Mouse (Mus musculus): ENCODE measurements at regions not wholly inside any gene's neighbourhood (a gene's known extent, or its start where the extent isn't known, plus 50 kb on each side); places are given as distances from the start of the nearest gene placed in this dataset.
"Not testable (repeated sequence)": the region's sequence is repeated elsewhere in the genome, so short reads cannot be mapped to it uniquely, and the experiment has no call there.

DNA sequence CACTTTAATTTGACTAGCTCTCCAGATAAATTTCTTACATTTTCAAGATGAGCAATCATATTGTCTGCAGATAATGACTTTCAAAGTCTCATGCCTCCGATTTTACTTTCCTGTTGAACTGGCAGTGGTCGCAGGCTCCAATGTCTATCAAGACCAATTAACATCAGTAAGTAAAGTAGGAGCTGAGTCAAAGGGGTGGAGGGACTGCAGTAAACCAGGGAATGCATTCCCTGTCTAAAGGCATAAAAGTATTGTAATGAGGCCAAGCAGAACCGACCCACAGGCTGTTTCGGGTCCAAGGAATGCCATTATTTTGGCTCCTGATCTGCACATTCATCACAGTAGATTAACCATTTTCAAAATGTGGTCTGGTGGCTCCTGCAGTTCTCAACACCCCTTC lies 411.0 kb downstream of the Gja1 start:
- no peak for DNase-seq

DNA sequence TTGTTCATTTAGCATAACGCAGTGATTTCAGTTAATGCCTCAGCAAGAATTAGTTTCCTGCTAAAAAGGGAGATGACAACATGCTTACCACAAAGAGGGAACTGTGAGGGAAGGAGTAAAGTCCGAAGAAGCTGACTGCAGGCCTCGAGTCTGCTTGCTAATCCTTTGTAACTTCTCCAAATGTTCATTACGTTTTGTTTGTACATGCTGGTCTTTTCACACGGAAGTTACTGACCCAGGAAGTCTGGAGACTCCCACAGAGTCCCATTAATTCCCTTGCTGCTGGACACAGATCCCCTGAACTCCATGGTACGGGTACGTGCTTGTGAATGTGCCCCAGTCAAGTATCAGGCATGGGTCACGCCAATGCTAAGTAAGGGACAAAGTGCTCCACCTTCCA lies 415.9 kb downstream of the Gja1 start:
- DNase-seq, result no peak

GRCm38 (mm10) chr10:56795396-56795795 lies 418.3 kb downstream of the Gja1 start:
- no peak for DNase-seq

DNA sequence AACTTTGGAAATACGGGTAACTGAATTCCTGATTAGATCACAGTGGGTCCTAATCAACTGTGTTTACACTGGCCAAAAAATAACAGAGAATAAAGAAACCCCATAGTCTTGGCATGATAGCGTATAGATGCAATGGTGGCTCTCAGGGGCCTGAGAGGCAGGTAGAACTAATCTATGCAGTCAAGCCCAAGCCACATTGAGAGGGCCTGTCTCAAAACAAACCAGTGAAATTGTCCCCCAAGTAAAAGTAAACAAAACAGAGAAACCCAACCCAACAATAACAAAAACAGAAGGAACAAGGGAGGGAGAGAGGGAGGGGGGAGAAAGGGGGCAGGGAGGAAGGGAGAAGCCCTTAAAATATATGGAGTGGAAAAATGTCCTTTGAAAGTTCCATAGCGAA lies 422.2 kb downstream of the Gja1 start:
- no peak for DNase-seq

DNA sequence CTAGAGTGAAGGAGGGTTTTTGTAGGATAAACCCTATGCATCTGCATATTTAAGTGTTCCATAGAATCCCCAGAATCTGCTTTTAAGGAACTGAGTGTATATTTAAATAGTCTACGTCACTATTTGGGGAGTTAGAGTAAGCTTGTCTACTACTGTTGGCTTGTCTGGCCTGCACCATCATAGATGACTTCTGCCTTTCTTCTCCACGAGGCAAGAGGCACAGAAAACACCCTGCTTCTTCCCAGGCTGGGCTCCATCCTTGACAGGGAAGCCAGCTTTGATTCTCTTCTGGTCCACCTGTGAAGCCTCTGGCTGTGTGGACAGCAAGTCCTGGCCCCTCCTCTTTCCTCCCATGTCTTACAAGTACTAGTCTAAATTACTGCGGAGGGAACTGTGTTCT lies 422.6 kb downstream of the Gja1 start:
- DNase-seq, result no peak

DNA sequence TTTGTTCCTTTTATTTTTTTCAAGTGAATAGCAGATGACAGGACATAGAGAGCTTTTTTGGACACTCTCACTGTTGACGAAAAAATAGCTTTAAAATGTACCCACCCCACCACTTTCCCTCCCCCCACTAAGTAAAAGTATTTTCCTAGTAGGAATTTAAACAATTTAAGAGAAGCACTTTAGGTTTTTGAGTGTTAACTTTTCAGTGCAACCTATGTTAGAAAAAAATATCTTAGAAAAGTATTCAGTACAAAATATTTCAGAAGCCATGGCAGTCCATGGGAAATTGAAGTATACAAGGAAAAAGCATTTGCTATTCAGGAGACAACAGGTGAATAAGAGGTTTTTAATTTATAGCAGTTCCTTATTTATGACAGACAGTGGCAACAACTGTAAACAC lies 431.9 kb downstream of the Gja1 start:
- DNase-seq, result no peak

- DNase-seq, result no peak
These were observed 445.0 kb downstream of the Gja1 start for GRCm38 (mm10) chr10:56822158-56822557.

- DNase-seq, result no peak
These were observed 454.2 kb downstream of the Gja1 start for GRCm38 (mm10) chr10:56831331-56831730.

DNA sequence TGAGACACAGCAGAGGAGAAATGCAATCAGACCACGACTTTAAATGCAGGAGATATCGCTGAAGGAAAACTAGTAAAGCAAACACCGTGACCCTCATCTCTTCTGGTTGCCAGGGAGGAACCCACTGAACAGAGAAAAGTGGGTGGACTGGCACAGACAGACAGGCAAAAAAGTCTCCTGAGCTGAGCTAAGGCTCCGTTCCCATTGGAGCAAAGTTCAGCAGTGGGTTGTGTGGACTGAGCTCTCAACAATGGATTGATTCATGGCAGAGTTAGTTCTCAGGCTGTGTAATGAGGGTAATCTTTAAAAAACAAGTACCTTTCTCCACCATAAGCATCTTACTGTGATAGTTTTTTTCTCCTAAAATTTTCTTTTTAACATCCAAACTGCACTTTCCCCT lies 454.8 kb downstream of the Gja1 start:
- DNase-seq, result no peak

GRCm38 (mm10) chr10:56836130-56836529 lies 459.0 kb downstream of the Gja1 start:
- no peak for DNase-seq

- no peak for DNase-seq
These were observed 461.9 kb downstream of the Gja1 start for GRCm38 (mm10) chr10:56839006-56839495.

DNA sequence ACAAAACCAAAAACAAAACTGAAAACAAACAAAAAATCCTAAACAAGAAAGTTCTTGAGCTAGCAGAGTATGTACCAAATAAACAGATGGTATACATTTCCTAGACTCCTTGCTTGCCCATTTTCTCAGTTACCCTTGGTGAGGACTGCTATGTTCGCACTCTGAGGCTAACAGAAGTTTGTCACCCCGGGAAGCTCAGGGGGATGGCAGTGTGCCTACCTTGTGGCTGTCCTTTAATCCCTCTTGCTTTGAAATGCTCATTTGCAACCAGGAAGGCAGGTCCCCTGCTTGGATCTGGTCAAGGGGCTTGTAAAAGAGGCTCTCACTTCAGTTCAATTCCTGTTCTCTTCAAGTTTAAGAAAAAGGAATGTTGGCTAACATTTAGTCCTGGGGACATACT lies 462.4 kb downstream of the Gja1 start:
- DNase-seq, result no peak

GRCm38 (mm10) chr10:56840732-56841131 lies 463.6 kb downstream of the Gja1 start:
- peak; percentile 70 for DNase-seq

GRCm38 (mm10) chr10:56841486-56841885 lies 464.4 kb downstream of the Gja1 start:
- no peak for DNase-seq

GRCm38 (mm10) chr10:56841973-56842372 lies 464.8 kb downstream of the Gja1 start:
- no peak for DNase-seq

- DNase-seq, result no peak
These were observed 475.4 kb downstream of the Gja1 start for GRCm38 (mm10) chr10:56852484-56852883.

DNA sequence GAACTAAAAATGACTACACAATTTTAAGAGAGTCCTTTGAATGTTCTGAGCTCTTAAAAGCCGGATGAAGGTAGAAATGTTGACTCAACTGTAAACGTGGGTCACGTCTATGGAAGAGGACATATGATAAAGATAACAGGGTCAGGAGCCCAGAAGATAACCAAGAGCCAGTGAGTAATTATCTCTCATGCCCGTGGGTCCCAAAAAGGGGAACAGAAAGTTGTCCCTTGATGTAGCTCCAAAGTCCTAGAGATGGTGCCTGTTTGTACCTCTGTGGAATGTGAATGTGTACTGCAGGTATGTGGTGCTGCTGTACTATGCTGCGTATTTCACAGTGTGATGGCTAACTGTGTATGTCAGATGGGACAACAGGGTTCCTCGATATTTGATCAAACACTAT lies 479.1 kb downstream of the Gja1 start:
- no peak for DNase-seq

DNA sequence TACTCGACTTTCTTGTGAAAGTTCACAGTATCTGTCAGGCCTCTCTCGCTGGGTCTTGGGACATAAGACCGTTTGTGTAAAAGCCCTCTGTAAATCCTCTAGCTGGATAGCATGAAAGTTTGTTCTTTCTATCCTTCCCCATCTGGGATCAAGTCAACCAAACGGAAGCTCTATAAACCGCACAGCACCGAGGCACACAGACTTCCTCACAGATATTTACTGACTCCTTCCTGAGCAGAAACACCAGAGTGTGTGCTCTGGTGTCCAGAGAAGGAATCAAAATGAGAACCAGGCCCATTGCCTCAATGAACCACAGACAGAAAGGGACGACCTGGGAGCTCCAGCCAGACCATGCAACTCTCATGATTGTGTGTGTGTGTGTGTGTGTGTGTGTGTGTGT lies 502.6 kb downstream of the Gja1 start:
- no peak for DNase-seq

DNA sequence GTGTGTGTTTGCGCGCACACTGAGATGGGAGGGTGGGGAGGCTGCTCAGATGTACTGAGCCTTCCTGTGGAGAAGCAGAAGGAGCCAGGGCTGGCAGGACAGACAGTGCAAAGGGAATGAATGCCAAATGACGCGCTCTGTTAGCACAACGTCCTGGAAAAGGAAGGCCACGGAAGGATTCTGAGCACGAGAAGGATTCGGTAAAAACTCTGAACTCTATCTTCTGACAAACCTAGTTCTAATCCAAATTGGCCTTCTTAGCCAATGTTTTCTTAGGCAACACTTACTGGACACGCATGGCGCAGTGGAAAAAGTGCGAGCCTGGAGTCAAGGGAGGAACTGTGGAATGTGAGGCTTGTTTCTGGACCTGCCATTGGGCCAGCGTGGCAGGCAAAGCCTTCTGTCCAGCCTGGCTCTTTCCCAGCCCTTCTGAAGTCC lies 503.0 kb downstream of the Gja1 start:
- peak; percentile 14 for DNase-seq

GRCm38 (mm10) chr10:56884456-56885410 lies 507.6 kb downstream of the Gja1 start:
- DNase-seq, result no peak

DNA sequence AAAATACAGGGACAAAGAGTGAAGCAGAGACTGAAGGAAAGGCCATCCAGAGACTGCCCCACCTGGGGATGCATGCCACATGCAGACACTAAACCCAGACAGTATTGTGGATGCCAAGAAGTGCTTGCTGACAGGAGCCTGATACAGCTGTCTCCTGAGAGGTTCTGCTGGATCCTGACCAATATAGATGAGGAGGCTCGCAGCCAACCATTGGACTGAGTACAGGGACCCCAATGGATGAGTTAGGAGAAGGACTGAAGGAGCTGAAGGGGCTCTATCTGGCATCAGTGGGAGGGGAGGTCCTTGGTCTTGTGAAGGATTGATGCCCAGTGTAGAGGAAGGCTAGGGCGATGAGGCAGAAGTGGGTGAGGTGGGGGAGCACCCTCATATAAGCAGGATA lies 514.4 kb downstream of the Gja1 start:
- DNase-seq, result not testable (repeated sequence)

- no peak for DNase-seq
These were observed 515.6 kb downstream of the Gja1 start for GRCm38 (mm10) chr10:56892666-56893209.

GRCm38 (mm10) chr10:56893210-56893705 lies 516.1 kb downstream of the Gja1 start:
- DNase-seq, result no peak

GRCm38 (mm10) chr10:56899640-56900274 lies 522.6 kb downstream of the Gja1 start:
- no peak for DNase-seq
